Mouse (Mus musculus) kidney, postnatal 4 days (tissue): ENCODE data around the gene Ccdc141.

Experiments
- DNase-seq, 2 experiments: peaks; one replicate each; pipeline ENCODE4 v3.0.0; 2021; ENCODE audit warnings: mixed read lengths in 2 of 2

Gene Ccdc141

GRCm38 (mm10) chr2:77114335-77114734, 56.1 kb downstream of the Ccdc141 start:
- no peak for DNase-seq

GRCm38 (mm10) chr2:77113867-77114266, 56.6 kb downstream of the Ccdc141 start:
- peak in 1 of 2 experiments; percentile 5 for DNase-seq

DNA sequence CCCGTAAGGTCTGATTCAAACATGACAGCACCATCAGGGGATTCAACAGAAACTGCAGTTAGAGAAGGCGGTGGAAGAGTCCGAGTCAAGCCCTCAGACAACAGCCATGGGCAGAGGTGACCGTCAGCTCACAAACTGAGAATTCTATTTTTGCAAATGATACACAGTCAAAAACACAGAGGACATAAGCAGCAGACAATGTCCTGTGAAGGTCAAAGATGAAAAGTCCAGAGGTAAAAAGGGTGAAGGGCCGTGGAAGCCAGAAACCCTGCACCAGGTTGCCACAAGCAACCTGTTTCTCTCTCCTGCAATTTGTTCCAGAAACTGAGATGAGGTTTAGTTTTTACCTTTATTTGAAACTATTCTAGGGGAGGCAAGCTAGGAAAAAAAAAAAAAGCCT, 57.4 kb downstream of the Ccdc141 start:
- DNase-seq = no peak

DNA sequence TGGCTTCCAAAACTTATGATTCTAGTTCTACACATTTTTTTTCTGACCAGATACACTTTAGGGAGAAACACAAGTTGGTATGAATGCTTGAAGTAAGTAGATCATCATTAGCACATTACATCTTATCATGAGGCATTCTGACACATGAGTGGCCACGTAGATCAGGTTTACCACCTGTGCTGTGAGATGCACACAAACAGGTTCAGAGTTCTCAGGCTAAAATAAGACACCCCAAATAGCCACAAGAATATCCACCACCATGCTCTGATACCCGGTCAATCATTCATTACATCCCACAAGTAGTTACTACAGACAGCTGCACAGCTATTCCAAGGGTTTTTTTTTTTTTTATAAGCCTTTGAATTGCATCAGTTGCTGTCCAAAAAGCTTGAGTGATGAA, 59.3 kb downstream of the Ccdc141 start:
- no peak for DNase-seq

- DNase-seq = no peak
Measured at GRCm38 (mm10) chr2:77110365-77110764, 60.1 kb downstream of the Ccdc141 start.

DNA sequence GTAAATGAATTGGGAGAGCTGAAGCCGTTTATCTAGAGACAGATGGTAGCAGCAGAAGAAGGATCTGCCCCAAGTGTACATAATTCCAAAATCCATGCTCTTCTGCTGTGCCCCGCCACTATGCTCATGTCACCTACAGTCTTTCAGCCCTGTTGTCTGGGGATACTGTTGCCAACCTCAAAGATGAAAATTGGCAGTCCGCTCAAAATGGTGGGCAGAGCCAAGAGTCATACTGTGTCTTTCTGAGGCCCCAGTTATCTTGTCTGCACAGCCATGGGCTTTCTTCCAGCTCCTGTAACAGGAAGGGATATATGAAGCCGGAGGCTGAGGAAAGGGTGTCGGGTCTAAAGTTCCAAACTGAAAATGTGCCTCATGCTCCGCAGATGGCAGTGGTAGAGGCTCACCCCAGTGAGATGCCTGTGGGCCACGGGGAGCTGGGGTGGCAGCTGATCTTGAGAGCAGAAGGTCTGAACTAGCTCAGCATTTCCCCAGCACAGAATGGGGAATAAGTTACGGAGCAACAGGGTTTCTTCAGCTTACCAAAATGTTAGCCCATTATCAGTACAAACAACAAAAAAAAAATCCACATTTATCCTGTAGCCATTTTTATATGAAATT, 60.8 kb downstream of the Ccdc141 start:
- DNase-seq = no peak

GRCm38 (mm10) chr2:77108562-77108961, 61.9 kb downstream of the Ccdc141 start:
- no peak for DNase-seq

- no peak for DNase-seq
Measured at GRCm38 (mm10) chr2:77106150-77106549, 64.3 kb downstream of the Ccdc141 start.

DNA sequence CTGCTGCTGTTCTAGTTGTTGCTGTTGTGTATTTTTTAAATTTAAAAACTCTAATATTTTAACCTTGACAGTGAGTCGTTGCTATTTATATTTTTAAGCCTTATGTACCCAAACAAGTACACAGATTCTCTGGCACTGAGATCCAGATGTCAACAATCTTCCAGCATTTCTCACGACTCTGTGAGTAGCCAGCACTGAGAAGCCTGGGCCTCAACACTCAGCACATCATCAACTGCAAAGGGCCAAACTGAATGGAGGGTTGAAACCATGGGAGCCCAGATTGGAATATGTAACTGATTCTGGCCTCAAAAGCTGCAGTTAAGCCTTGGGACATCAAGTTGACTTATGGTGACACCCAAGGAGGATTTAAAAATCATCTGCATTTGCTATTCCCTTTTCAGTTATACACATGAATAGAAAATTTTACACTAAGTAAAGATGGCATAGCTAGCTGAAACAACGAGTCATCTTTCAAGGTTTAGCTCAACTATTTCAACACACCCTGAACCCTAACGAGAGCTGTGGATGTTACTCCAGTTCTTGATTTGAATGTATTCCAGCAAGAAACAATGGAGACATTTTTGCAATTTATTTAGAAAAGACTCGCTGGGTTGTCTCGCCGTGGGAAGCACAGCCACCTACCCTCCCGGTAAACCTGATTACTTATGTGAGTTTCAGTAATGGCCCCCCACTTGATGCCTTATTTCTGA, 65.3 kb downstream of the Ccdc141 start:
- DNase-seq = no peak

DNA sequence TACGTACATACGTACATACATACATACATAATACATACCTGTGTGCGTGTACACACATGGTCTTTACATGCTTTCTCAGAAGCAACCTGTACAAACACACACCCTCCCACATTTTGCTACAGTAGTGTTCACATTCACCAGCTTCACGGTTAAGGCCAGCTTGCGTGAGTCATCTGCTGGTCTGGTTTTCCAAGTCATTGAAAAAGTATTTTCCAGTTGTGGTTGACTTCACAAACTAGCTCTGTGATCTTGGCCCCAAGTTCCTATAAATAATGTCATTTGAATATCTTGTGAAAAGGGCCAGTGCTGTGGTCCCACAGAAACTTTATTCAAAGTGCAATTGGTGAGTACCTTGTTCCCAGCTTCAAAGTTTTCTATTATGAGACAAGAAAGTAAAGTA, 67.9 kb downstream of the Ccdc141 start:
- no peak for DNase-seq

DNA sequence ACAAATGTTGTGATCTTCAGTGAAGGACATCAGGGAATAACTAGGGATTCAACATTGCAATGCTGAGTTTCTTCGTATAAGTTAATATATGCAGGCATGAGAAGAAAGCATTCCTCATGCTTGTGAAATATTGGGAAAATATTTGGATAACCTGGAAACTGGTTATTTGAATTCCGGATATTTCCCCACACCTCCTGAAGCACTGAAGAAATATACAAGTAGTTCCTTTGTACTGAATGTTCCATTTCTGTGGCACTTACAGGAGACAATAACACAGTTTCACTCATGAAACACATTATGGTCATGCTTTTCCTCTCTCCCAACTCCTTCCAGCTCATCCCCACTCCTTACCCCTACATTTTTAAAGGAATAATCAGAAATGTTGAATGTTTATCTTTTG, 70.6 kb downstream of the Ccdc141 start:
- no peak for DNase-seq

DNA sequence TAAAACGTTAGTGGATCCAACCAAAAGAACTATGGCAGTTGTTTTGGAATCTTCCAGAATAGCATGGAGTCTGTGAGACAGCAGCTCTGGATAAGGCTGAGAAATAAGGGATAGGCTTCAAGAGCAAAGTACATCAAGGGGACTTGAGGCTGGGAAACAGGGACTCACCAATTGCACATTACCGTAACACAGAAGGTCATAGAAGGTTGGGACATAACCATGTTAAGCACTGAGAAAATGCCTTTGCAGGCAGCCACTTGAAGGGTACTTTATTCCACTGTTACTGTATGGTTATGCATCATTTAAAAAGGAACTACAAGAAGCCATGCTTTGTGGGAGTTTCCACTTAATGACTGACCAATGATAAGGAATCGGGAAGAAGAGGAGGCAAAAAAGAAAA, 71.7 kb downstream of the Ccdc141 start:
- DNase-seq = no peak

GRCm38 (mm10) chr2:77091749-77092148, 78.7 kb downstream of the Ccdc141 start:
- no peak for DNase-seq

GRCm38 (mm10) chr2:77085313-77085712, 85.1 kb downstream of the Ccdc141 start:
- DNase-seq = no peak

- DNase-seq = no peak
Measured at GRCm38 (mm10) chr2:77084629-77085028, 85.8 kb downstream of the Ccdc141 start.

DNA sequence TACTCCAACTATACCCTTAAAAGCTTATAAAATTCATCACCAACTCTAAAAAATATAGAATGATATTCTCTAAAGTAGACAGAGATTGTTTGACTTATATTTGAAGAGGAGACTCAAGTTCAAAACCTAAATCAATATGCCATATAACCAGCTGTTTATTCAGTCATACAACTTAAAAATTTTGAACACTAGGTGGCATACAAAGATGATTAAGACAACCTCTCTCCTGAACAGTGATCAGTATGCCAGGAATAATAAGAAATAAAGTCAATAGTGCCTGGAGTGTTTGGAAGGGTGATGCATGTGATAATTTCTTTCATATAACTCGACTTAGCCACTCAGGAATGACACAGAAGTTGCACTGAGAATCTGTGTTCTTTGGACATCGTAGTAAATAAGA, 89.3 kb downstream of the Ccdc141 start:
- no peak for DNase-seq

DNA sequence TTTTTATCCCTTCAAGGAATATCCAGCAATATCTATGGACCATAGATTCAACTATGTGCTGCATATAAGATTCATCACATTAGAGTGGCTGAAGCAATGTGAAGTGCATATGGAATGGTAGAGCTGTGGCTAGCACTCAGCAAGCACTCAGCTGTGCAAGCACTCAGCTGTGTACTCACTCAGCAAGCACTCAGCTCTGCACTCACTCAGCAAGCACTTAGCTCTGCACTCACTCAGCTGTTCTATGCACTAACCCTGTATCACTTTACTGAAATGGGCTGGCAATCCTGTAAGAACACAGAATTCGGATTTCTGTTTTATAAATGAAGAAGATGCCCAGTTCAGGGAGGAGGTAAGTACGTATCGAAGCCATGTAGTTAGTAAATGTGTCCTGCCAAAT, 89.8 kb downstream of the Ccdc141 start:
- no peak for DNase-seq

- DNase-seq = no peak
Measured at GRCm38 (mm10) chr2:77078746-77079145, 91.7 kb downstream of the Ccdc141 start.

- no peak for DNase-seq
Measured at GRCm38 (mm10) chr2:77074373-77074772, 96.1 kb downstream of the Ccdc141 start.

DNA sequence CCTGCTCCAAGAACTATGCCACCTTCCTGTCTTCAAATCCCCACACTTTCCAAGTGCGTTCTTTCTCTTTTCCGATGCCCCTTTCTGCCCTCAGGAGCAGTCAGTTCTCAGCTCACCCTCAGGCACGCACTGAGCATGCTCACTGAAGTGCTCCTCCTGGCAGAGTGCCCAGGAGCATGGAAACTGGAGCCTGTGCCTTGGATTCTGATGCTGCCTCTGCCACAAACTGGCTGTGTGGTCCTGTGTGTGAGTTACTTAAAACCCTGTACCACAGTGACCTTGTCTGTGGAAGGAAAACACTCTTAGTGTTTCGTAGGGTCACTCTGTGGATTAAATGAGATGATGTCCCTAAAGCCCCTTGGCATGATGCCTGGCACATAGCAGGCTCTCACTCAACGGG, 96.5 kb downstream of the Ccdc141 start:
- DNase-seq = peak in 1 of 2 experiments; percentile 10

DNA sequence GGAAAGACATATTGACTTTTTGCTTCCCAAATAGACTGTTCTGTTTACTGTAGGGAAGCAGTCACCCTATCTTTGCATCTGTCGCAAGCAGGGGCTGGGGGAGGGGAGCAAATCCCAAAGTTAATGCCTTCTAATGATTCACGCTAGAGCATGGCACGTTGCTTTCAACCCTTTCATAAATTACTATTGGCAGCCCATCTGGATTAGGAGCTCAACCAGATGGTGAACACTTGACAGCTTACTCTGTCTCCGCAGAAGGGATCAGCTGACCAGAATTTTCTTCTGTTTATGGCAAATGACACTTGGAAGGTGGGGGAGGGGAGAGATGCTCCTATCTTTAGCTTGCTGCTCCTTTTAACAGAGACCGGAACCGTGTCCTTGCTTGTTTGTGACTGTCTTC, 105.1 kb downstream of the Ccdc141 start:
- DNase-seq = no peak

DNA sequence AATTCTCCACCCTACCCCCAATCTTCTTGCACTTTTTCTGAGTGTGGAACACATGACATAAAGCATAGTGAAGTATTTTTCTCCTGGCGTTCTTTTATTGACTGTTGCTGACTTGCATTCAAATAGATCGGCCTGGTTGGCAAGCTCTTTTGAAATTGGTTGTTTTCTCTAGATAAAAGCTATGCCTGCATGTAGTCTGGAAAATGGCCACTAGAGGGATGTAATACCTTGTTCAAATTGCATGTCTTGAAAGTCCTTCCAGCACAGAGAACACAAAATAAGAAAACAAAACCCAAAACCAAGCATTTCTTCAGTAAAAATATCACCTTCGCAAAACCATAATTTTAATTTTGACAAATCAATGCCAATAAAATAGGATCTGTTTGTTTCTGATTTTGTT, 108.6 kb downstream of the Ccdc141 start:
- DNase-seq = peak; percentile 7 to 14

DNA sequence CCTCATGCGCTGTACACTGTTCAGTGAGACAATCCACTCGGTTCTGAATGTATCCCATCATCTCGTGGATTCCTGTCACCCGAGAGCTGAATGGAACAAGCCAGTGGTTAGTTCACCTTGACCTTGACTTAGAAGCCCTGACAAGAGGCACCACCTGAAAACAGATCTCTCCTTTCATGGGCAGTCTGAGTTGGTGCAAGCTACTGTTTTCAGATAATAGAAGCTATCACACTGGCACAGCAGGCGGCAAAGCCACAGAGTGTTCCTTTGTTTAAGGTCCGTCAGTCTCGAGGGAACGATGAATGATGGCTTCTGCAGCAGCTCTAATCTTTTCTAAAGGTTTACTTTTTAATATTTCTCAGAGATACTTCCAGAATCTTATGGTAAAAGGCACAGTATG, 110.8 kb downstream of the Ccdc141 start:
- DNase-seq = no peak

- no peak for DNase-seq
Measured at GRCm38 (mm10) chr2:77056367-77056766, 114.1 kb downstream of the Ccdc141 start.

DNA sequence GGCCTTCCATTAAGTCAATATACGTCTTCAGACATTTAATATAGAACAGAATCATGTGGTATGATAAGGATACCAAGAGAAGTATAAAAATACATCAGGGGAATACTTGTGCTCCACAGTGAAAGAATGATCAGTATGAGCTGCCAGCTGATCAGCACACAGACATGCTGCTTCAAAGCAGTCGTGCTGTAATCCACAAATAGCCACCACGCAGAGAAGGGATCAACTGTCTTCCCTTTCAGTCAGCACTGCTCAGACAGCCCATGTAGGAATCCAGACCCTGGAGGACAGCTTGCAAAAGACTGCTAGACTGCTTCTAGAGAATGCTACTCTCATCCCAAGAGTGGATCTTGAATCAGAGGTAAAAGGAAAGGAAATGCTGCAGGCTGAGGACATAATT, 127.5 kb downstream of the Ccdc141 start:
- DNase-seq = no peak
